Mouse (Mus musculus): ENCODE data around the gene Trem3. TPM values are rescaled to one million over a fixed set of nuclear protein-coding genes. Genes with fewer than 3 reads are reported as not detected.

The Trem3 gene
- total RNA-seq, 2 experiments from 2014 or later, result 0.85 to 1.2 TPM

DNA sequence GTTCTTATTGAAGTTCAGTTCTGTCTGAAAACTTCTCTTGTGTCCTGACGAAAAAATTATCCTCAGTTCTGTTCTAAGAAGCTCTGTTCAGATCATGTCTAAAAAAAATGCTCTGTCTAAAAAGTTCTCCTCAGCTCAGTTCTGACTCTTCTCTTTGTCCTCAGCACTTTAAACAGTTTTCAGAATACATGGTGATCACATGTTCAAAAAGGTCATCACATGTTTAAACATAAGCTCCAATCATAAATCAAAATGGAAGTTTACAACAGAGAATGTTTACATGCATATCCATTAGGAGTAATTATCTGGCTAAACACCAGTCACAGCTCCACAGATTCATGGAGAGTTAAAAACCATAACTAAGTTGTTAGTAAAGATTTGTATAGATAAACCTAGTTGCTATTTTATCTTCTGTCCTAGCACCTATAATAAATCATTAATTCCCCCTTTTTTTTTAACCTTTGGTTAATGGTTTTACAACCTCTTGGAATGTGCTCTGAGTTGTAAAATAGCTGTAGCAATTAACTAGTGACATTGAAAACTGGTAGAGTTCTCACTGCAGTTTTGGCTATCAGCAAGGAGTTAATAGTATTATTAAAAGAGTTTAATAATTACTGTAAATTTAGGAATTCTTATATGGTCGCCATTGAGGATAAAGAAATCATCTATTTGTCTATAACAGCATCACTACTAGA is 19.2 kb downstream of the Trem3 start:
- DNase-seq (ENCODE audit: extremely low spot score in 1 of 2, low spot score in 2 of 2), result no peak
- intact Hi-C loops (cut with DNase I), result no loop called here

DNA sequence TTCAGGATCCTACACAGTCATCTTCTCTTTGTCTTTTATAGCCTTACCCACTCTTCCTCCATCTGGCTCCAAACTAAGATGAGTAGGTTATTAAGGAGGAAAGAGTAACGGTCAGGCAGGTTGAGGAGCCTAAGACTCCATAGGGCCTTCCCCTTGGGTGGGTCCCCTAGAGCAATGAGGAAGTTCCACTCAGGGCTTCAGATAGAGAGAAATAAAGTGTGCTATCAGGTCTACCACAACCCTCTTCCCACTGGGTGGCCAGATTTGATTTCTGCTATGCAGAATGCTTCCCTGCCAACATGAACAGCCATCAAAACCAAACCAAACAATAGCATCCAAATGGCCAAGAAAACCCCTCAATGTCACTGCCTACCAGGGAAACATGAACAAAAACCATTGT is 20.0 kb downstream of the Trem3 start:
- intact Hi-C loops (cut with DNase I), result no loop called here
- no peak for DNase-seq (ENCODE audit: extremely low spot score in 1 of 2, low spot score in 2 of 2)

DNA sequence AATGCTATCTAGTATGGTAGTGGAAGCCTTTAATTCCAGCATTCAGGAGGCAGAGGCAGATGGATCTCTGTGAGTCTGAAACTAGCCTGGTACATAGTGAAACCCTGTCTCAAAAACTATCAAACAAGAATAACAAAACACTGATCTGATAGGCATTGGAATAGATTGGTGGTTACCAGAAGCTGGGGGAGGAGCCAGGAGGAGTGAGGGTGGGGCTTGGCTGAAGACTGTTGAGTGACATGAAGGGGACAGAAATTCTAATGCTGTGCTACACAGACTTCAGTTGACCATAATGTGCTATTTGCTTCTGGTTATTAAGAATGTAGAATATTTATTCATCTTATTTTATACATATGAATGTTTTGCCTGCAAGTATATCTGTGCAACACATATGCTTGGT is 20.7 kb downstream of the Trem3 start:
- intact Hi-C loops (cut with DNase I), result no loop called here
- no peak for DNase-seq (ENCODE audit: extremely low spot score in 1 of 2, low spot score in 2 of 2)

- no peak for DNase-seq (ENCODE audit: extremely low spot score in 1 of 2, low spot score in 2 of 2)
- intact Hi-C loops (cut with DNase I), result no loop called here
These were observed 22.3 kb downstream of the Trem3 start for GRCm38 (mm10) chr17:48269833-48270232.

GRCm38 (mm10) chr17:48272158-48272557 is 24.6 kb downstream of the Trem3 start:
- no peak for DNase-seq (ENCODE audit: extremely low spot score in 1 of 2, low spot score in 2 of 2)
- intact Hi-C loops (cut with DNase I), result no loop called here

GRCm38 (mm10) chr17:48272598-48272997 is 25.0 kb downstream of the Trem3 start:
- no peak for DNase-seq (ENCODE audit: extremely low spot score in 1 of 2, low spot score in 2 of 2)
- intact Hi-C loops (cut with DNase I), result no loop called here

DNA sequence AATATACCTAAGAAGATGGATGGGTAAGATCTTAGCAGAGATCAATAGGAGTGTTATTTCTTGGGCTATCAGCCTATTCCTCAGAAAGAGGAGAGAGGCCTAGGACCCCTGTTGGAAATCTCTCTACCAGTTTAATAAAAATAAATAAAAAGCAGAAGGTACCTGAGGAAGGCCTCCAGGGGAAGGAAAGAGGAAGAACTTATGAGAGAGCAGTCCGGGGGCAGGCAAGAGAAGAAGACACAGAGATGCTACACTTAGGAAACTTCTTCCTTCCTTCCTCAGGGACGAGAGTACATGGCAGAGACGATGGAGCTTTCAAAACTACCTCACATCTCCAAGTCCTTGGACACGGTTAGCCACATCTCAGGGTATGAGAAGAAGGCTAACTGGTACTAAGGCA is 26.5 kb downstream of the Trem3 start:
- intact Hi-C loops (cut with DNase I), result loop anchor here (2.0 kb wide), 1 partner anchor 63 kb away; no protein-coding TSS in a partner anchor

DNA sequence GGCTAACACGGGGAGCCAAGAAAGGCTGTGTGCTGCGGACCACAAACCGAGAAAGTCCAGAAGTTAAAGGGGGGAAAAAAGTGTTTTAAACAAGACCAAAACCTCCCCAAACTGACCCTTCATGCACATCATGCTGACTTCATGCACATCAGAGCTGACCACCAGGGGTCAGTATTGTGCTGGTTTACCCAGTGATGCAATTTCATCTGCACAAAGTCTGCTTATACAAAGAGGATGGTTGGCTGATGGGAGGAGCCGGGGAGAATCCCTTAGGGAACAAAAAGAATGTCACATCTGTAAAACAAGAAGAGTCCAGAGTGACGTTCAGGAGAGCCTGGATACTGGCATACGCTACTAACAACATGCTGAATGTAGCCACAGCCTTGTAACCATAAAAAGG is 27.3 kb downstream of the Trem3 start:
- peak; percentile 58 to 78 for DNase-seq (ENCODE audit: extremely low spot score in 1 of 2, low spot score in 2 of 2)
- intact Hi-C loops (cut with DNase I), result loop anchor here (2.0 to 5.0 kb wide), 2 partner anchors 62 to 132 kb away; partner anchors contain the start of gene Nfya

More for the DNA sequence above, 26.5 kb downstream of the Trem3 start:
- DNase-seq (ENCODE audit: extremely low spot score in 1 of 2, low spot score in 2 of 2), result no peak

DNA sequence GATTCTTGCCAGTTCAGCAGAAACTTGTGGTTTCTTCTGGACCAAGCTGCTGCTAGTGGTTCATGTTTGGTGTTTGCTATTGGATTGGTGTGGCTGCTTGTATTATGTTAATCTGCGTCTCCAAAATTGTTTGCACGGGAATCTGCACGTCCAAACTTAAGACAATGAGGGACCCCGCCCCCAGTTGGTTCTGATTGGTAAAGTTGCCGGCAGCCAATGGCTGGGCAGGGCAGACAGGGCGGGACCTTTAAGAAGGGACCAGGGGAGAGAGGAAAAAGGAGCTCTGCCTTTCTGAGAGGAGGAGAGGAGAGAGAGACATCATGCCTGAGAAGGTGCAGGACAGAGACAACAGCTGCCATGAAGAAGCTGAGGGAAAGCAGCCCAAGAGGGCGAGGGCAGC is 28.2 kb downstream of the Trem3 start:
- DNase-seq (ENCODE audit: extremely low spot score in 1 of 2, low spot score in 2 of 2), result no peak
- intact Hi-C loops (cut with DNase I), result loop anchor here (2.0 to 5.0 kb wide), 2 partner anchors 61 to 132 kb away; partner anchors contain the start of gene Nfya

GRCm38 (mm10) chr17:48278381-48278780 is 30.8 kb downstream of the Trem3 start:
- intact Hi-C loops (cut with DNase I), result loop anchor here (5.0 kb wide), 1 partner anchor 129 kb away; the partner anchor contains the start of gene Nfya
- DNase-seq (ENCODE audit: extremely low spot score in 1 of 2, low spot score in 2 of 2), result no peak

GRCm38 (mm10) chr17:48279002-48279401 is 31.4 kb downstream of the Trem3 start:
- intact Hi-C loops (cut with DNase I), result loop anchor here (5.0 kb wide), 1 partner anchor 128 kb away; the partner anchor contains the start of gene Nfya
- no peak for DNase-seq (ENCODE audit: extremely low spot score in 1 of 2, low spot score in 2 of 2)

DNA sequence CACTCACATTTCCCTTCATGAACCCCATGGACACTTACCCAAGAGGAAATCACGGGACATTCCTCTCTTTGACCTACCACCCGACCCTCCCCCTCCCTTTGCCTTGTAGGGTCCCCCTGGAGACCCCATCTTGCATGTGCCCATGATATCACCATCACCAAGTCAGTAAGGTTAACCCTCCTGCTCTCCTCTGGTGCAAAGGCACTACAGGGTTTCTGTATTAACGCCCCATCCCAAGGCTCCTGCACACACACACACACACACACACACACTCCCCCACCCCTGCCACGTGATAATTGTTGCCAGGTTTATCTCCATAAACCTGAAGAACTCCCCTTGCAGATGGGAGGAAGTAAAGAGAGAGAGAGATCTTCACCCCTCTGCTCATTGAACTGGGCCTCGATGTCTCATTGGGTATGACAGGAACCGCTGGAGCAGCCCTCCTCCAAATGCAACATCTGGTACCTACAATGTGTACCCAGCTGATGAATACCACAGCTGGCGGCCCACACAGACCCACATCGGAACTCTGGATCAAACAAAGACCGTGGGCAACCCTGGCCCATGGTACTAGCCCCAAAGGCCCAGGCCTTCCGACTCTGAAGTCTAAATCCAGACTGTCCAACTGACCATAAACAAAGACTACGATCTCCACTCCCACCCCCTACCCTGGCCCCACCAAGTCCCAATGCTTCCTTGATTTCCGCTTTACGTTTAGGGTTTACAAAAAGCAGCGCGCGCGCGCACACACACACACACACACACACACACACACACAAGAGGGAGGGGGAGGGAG is 33.6 kb downstream of the Trem3 start:
- intact Hi-C loops (cut with DNase I), result no loop called here
- DNase-seq (ENCODE audit: extremely low spot score in 1 of 2, low spot score in 2 of 2), result no peak

- intact Hi-C loops (cut with DNase I), result no loop called here
- peak in 1 of 2 experiments; percentile 43 for DNase-seq (ENCODE audit: extremely low spot score in 1 of 2, low spot score in 2 of 2)
These were observed 34.1 kb downstream of the Trem3 start for GRCm38 (mm10) chr17:48281739-48282085.

DNA sequence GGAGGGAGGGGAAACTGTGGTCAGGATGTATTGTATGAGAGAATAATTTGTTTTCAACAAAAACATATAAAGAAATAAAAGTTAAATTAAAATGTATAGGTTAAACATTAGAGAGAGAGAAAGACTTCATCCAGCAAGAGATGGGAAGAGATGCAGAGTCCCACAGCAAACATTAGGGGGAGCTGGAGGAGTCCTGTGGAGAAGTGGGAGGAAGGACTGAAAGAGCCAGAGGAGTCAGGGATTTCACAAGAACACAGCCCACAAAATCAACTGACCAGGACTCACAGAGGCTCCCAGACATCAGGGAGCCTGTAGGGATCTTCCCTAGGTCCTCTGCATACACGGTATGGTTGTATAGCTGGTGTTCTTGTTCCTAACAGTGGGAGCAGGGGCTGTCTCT is 39.2 kb downstream of the Trem3 start:
- DNase-seq (ENCODE audit: extremely low spot score in 1 of 2, low spot score in 2 of 2), result no peak
- intact Hi-C loops (cut with DNase I), result loop anchor here (5.0 kb wide), 1 partner anchor 41 kb away; no protein-coding TSS in a partner anchor

- intact Hi-C loops (cut with DNase I), result loop anchor here (5.0 kb wide), 1 partner anchor 40 kb away; no protein-coding TSS in a partner anchor
- no peak for DNase-seq (ENCODE audit: extremely low spot score in 1 of 2, low spot score in 2 of 2)
These were observed 39.7 kb downstream of the Trem3 start for GRCm38 (mm10) chr17:48287276-48287675.

DNA sequence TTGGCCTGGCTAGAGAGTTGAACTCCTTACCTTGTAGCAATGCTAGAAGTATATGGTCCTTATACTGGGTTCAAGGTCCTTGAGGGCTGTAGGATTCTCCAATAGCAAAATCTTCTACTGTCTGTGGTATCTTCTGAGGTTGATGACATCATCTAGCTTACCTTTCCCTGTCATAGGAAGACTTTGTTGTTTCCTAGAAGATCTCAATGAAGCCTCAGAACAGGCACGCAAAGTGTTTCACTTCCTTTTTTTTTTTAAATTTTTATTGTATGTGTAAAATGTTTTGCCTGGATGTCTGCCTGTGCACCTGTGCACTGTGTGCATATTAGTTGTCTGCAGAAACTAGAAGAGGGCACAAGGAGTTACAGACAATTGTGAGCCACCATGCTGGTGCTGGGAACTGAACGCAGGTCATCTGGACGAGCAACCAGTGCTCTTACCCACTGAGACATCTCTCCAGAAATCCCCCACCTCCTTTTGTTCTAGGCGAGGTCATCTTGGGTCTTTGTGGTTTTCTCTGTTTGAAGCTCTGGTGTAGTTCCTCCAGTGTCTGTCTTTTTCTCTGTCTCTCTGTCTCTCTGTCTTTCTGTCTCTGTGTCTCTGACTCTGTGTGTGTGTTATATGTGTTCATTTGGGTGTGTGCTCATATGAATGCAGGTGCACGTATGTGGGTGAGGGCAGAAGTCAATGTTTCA is 46.1 kb downstream of the Trem3 start:
- no peak for DNase-seq (ENCODE audit: extremely low spot score in 1 of 2, low spot score in 2 of 2)
- intact Hi-C loops (cut with DNase I), result no loop called here

GRCm38 (mm10) chr17:48299203-48299602 is 51.6 kb downstream of the Trem3 start, which contains the start of gene Treml2:
TSS of gene Treml2 (plus strand) at chr17:48299498.
- DNase-seq (ENCODE audit: extremely low spot score in 1 of 2, low spot score in 2 of 2), result no peak

DNA sequence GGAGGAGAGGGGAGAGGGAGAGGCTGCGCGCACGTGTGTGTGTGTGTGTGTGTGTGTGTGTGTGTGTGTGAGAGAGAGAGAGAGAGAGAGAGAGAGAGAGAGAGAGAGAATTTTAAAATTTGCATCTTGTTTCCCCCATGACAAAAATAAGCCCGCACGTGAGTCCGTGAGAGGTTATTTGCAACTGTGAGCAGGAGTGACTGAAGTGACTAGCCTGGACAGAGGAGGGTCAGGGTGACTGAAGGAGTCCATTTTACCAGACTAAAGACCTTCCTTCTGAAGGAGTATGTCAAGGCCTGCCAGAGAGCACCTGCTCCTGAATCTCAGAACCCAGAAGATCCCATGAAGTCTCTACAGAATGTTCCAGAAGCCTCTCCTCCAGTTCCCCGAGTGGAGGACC is 52.2 kb downstream of the Trem3 start:
- intact Hi-C loops (cut with DNase I), result no loop called here
- DNase-seq (ENCODE audit: extremely low spot score in 1 of 2, low spot score in 2 of 2), result no peak

More at GRCm38 (mm10) chr17:48299203-48299602, 51.6 kb downstream of the Trem3 start, which contains the start of gene Treml2:
- intact Hi-C loops (cut with DNase I), result no loop called here

DNA sequence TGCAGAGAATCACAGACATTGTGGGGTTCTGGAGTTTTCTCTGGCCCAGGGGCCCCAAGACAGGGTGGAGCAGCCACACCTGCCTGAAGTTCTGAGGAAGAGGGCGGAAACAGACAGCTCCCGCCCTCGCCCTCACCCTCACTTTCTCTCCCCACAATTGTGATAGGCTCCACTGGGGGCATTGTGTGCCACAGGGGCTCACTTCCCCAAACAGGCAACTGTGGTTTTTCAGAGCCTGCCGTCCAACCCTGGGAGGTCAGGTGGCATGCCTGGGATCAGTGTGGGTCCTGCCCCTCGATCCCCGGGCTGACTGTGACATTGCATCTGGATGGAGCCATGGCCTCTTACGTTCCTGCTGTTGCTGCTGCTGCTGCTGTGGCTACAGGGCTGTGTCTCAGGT is 52.6 kb downstream of the Trem3 start:
- DNase-seq (ENCODE audit: extremely low spot score in 1 of 2, low spot score in 2 of 2), result no peak
- intact Hi-C loops (cut with DNase I), result no loop called here
